Mouse (Mus musculus): Measurements from ENCODE around the gene Lrrc4.

Lrrc4 gene

DNA sequence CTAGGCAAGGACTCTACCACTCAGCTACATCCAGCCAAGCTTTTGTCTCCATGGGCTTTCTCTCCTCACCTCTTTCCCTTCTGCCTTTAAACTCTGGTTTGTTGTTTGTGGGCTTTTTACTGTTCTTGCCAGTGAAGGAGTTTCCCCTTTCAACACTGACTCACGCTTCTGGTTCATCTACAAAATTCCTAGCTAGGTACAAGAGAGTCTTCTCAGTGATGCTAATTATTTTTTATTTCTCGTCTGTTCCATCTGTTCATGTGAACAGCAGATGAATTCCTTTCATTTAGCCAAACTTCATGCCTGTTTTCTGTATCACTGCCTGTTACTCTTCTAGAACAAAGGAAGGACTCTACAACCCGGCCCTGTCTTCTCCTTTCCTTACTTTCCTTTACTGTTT lies 215.6 kb downstream of the Lrrc4 start:
- no peak for DNase-seq (ENCODE audit: low read depth, low spot score)

DNA sequence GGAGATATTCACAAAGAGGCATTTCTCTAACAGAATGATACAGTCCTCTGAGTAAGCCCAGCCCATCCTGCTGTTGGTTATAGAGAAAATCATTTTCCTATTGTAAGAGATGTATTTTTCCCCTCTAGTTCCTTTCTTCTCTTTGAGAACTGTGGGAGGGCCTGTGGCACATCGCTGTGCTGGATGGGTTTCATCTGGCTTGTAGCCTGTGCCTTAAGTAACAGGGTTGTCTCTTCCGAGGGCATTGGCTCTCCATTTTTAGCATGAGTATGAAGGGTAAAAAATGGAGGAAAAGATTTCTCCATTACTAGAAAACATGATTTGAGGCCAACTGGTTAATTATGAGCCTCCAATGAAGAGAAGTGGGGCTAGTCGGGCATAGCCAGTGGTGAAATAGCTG lies 216.1 kb downstream of the Lrrc4 start:
- no peak for DNase-seq (ENCODE audit: low read depth, low spot score)

DNA sequence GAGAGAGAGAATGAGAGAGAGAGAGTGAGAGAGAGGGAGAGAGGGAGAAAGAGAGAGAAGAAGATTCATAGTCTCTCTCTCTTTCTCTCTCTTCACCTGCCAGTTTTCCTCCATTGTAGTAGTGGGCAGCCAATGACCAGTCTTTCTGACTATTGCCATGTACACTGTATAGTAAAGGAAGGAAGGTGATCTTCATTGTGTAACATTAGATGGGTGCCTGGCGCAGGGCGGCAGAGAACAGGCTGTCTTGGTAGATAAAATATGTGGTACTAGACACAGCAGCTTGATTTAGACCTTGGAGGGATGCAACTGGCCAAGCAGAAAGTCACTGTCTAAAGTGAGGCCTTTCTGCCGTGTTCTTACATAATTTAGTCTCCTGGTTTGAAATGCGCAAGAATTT lies 216.7 kb downstream of the Lrrc4 start:
- no peak for DNase-seq (ENCODE audit: low read depth, low spot score)

DNA sequence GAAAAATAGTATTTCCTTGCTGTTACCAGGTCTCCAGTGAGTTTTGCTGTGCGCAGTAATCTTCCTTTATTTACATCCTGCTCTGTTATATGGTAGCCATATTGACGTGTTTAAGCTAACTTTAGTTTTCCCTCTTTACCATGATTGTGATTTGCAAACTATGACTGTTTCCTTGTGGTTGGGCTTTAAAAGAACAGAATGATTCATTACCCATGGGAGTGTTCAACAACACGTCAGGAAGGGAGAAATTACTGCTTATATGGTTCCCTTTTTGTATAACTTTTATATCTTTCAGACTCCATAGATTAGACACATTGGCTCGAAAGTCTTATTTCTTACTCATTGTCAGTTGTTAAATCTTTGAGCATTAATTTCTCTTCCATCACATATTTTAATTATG lies 218.1 kb downstream of the Lrrc4 start:
- DNase-seq (ENCODE audit: low read depth, low spot score) = no peak
